Mouse (Mus musculus): ENCODE measurements around the gene Krt16.

DNA sequence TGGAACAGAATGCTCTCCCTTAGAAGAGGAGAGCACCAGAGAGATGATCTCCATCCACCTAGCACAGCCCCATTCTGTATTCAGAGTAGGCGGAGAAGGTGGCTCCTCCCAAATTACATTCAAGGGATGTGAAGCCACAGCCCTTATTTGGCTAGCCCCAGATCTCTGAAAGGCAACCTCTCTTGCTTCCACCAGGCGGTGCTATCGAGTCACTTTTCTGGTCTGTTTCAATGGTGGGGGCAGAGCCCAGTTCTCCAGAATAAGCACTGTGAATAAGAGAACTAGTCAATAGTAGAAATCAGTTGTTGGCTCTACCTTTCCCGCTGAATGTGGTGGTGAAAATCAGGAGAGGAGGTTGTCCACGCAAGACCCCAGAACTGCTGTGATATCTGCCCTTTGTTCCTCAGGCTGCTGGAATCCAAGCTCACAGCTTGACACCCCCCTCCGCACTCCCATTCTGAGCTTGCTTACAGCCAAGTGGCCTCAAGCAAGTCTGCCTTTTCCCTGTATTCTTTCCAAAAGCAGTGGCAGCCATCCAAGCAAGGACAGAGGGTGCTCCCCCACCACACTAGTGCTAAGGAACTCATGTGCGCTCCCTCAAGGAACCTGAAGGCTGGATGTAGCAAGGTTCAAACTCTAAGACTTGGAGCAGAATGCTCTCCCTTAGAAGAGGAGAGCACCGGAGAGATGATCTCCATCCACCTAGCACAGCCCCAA is 48.4 kb downstream of the Krt16 start:
- TF ChIP-seq TAL1 (IDR thresholded peaks at IDR 0.05; ENCODE audit: low read length) = no peak
- TF ChIP-seq CTCF (IDR thresholded peaks at IDR 0.05 in 2 of 3, conservative IDR thresholded peaks at IDR 0.05 in 1 of 3; ENCODE audit: control insufficient read depth in 1 of 3, insufficient read depth in 1 of 3, low read depth in 2 of 3, low read length in 3 of 3, poor library complexity in 1 of 3, severe bottlenecking in 1 of 3) = peak in 1 of 3 experiments; percentile 6; a peak in 1 of 6 replicates
- no peak for TF ChIP-seq EP300 (IDR thresholded peaks at IDR 0.05; ENCODE audit: low read depth in 1 of 2, low read length in 2 of 2)
- no peak for TF ChIP-seq NRF1 (IDR thresholded peaks at IDR 0.05; ENCODE audit: insufficient read depth, low read depth, low read length, poor library complexity, severe bottlenecking)
- TF ChIP-seq HCFC1 (IDR thresholded peaks at IDR 0.05; ENCODE audit: low read depth, low read length) = no peak
